Mouse (Mus musculus) G1E (cell line): ENCODE results near the gene Mat2a.

ENCODE experiments used
- CTCF ChIP-seq: IDR thresholded peaks from 2 replicates; pipeline ENCODE4 v1.5.1; 2012; ENCODE audit warnings: low read depth, low read length, inconsistent platforms, mixed read lengths
- GATA1 ChIP-seq: IDR thresholded peaks from 2 replicates; pipeline ENCODE4 v1.6.1; 2012; ENCODE audit warnings: borderline replicate concordance, low read length, inconsistent platforms, mixed read lengths
- POLR2AphosphoS5 ChIP-seq: IDR thresholded peaks from 2 replicates; pipeline ENCODE4 v1.6.1; 2012; ENCODE audit warnings: low read depth, low read length, inconsistent platforms; ENCODE audit not compliant: insufficient replicate concordance
- TAL1 ChIP-seq: conservative IDR thresholded peaks from 2 replicates; pipeline ENCODE4 v1.6.1; 2012; ENCODE audit warnings: low read depth, low read length, inconsistent platforms, mixed read lengths

GRCm38 (mm10) chr6:72447487-72447886 lies 8.1 kb upstream of the Mat2a start:
- no peak for TF ChIP-seq CTCF
- TF ChIP-seq POLR2AphosphoS5: no peak
- no peak for TF ChIP-seq GATA1
- no peak for TF ChIP-seq TAL1
